Mouse (Mus musculus) c-Kit-negative CD71-positive TER-119-positive erythroid progenitor cells, embryonic 14.5 days (primary cell): ENCODE data around the gene Vsnl1.

Experiments used
- DNase-seq: peaks from one replicate; pipeline ENCODE4 v3.0.0-alpha.2; 2013; ENCODE audit warnings: low read depth, low spot score

Vsnl1 gene

DNA sequence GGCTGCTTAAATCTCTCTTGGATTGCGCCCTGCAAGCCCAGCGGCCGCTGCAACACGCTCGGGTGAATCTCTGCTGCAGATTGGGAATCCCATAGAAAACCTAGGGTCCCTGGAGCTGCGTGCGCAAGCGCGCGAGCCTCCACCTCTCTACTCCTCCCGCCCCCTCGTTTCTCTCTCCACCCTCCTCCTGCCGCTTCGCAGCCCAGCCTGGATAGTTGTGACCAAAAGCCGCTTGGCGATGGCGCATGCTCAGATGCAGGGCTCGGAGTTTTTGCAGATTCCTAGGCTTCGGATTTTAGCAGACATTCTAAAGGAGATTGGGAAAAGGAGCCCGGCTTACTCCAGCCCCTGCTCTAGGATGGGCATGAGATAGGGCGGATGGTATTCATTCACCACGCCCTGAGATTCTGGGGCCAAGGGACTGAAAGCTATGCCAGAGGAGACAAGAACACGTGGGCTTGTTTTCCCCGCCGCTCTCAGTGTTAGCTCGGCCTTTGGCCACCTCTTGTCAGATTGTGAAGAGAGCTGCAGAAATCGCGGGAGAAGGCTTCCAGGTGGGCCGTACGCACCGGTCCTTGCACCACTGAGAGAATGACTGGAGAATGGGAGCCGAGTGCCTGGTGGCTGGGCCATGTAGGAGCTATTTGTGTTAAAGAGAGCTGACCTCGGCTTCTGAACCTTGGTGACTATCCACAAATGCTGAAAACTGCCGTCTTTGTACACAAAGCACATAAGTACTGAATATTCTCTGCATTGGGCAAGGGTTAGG, at the start of gene Vsnl1:
Gene Vsnl1, minus strand, starts transcription at position 117 of the 769 bp plus-strand sequence.
- no peak for DNase-seq

DNA sequence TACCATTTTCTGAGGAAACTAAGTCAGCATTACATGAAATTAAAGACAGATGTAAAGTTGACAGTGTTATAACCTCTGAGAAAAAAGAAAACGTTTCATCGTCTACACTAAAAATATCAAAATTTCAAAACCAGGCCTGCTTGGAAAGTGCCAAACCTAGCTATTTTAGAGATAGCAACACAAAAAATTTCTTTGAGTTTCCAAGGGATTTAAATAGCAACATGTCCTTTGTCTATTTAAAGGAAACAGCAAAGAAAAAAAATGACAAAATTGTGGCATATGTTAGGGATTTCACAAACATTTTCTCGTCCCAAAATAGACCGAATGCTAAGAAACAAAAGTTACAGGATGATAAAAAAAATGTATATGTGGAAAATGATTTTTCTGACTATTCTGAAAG, 20.2 kb upstream of the Vsnl1 start:
- DNase-seq = no peak

DNA sequence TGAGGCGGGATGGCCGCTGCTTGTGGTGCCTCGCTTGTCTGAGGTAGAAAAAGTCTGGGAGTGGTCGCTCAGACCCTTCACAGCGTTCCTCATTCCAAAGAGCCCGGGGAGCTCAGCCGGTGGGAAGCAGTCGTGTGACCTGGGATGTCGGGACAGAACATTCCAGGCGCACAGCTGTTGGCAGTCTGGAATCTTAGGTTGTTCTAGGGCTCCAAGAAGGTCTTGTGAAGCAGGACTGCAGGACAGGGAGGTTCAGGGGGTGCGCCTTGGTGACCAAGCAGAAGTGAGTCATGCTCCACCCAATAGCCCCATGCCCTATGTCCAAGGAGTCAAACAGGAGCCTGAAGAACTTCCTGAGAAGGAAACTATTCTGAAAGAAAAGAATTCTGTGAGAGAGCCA, 19.8 kb upstream of the Vsnl1 start:
- no peak for DNase-seq

DNA sequence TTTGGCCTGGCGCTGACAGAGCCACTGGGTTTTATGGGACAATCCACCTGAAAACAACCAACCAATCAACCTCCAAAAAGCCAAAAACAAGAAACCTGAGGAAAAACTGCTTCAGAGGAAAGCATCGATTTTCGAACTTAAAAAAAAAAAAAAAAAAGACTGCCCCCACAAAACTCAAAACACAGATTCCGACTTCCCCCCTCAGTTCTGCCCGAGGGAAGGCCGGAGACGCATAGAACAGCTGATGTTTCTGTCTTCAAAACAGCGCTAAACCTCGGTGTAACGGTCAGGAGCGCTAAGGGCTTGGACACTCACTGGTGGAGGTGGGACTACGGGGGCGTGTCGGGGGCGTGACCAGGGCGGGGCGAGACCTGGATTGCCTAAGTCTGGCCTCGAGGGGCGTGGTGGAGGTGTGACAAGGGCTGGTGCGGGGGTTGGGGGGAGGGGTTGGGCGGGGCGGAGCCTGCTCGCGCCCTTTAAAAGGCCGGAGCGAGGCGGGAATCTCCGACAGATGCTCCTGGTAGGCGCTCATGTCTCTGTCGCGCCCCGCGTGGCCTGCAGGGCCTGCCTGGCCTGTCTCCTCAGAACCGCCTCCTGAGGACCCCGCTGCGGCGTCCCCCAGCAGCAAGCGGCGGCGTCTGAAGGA, 19.3 kb upstream of the Vsnl1 start, which contains the start of gene Rad51ap2:
Gene Rad51ap2, plus strand, starts transcription at position 531 of the 646 bp plus-strand sequence.
- DNase-seq = peak; percentile 4

DNA sequence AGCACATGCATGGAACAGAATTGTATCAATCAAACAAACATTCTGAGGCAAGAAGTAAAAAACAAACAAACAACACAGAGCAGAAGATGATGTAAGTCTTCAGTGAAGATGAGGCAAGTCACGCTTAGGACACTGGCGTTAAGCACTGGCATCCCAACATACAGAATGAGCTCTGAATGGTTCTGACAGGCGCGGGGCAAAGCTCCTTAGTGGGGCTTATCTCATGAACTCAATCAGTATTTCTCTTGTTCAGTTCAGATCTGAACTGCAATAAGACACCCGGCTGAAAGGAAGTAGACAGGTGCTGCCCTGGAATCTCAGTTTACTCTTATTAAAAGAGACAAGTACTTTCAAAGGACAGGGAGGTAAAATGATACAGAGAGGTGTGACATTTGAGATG, 17.7 kb upstream of the Vsnl1 start:
- DNase-seq = no peak

DNA sequence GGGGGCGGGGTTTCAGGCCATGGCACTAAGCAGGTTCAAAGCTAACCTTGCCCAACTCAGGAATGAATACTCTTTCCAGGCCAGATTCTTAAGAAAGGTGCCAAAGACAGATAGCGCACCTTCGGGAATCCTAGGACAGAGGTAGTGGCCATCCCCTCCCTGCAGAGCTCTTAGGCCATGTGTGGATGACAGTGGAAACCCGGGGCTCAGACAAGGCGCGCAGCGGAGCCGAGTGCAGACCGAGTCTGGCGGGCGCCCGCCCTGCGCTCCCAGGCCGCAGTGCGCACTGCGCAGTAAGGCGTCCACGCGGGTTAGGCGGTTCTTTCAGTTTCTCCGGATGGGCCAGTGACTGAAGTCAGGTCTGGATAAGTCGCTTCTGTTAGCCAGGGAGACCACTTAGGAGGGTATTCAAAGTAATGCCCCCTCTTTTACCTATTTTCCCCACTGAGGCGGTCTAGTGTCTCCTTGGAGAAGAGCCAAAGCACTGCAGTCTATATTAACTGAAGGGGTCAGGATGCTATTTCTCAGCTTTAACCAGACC, 1.6 kb upstream of the Vsnl1 start:
- no peak for DNase-seq

DNA sequence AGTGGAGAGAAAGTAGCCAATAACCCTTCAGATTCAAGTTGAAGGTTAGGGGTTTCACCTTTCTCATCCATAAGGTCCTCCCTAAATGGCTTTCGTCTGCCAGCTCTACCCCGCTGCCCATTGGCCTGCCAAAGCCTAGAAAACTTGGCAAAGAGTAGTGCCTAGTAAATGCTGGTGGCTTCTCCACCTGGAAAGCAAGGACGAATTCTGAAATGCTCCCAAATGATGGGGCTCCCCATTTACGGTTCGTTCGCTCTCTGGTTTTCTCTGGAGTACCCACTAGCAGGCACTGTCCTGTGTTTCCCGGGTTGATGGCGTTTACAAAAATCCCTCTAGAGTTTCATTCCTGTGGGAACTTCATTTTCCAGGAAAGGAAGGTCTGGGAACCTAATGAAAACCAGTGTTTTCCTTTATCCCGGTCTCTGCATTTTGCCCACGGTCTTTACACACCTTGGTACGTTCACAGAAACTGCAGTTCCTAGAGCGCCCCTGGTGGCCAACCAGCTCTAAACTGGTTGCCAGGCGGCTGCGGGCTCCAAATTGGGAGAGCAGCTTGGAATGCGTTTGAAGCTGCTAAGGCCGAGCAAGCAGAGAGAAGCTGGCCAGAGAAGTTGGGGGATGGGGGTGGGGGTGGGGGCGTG, 973 bp upstream of the Vsnl1 start:
- DNase-seq = no peak

DNA sequence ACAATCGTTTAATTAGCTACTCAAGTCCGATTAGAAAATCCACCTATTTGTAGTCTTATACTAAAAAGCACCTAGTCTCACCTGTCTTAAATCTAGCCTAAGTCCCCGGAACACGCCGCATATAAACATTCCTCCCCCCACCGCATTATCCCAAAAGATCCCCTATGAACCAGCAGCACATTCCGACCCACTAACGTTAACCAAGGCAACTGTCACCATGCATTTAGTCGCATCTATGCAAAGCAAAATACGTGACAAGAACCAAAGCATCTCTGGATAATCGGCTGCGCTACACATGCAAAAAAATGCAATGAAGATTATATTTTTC, 426 bp downstream of the Vsnl1 start:
- DNase-seq = no peak

DNA sequence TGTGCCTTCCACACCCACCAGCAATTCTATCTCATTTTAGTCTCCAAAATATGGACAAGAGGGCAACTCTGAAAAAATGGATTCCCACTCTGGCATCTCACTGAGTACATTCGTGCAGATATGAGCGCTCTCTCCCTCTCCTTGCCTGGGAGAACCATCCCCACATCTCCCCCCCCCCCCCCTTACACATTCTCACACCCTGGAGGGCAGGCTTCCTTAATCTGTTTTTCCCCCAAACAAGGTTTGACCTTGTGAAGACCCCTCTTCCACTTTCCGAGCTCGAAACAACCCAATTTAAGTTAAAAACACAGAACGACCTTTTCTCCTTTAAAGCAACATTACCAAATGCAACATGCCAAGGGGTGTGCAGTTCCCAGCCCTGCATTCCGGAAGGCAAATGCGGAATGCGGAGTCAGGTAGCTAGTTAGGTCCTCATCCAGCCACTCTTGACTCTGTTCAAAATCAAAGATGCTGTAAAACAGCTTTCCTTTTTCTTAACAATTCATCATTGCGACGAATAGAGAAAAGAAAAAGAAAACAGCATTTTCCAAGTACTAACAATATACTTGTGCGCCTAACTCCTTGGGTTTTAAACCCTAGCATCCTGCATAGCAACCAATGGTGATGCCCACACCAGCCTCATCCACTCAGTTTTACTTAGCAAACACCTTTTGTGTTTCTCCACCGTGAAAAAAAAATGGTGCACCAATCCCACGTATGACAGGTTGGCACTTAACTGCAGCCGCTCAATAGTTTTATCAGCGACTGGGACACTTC, 979 bp downstream of the Vsnl1 start:
- DNase-seq = no peak

DNA sequence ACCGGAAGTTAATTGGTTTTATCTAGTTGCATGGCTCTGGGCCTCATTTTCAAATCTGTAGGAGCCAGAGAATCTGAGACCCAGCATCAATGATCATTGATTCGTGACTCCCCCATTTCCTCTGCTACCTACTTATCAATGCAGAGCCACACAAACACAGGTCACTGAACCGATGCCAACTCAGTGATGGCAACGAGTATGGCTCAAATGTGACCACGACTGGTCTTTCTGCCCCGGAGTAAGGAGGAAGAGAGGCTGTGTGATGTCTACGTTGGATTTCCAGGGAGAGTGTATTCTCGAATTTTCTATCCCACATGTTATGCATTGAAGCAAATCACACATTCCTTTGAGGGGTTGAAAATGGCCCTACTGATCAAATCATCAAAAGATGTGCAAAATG, 2.0 kb downstream of the Vsnl1 start:
- no peak for DNase-seq

DNA sequence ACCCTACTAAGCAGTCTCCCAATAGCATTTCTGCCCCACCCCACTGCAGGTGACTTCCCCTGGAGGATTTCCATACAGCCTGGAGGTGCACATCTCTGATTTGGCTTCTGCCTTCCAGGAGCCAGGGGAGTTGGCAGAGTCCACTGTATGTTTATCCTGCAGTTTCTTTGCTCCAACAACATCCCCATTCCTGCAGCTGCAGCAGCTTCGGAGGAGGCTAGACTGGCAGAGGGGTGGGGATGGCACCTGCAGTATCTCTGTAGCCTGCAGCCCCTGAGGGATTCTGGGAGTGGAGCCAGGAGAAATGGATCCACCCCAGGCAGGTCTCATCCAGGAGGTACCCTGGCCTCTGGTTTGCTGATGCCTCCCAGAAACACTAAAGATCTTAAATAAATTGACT, 2.7 kb downstream of the Vsnl1 start:
- no peak for DNase-seq

DNA sequence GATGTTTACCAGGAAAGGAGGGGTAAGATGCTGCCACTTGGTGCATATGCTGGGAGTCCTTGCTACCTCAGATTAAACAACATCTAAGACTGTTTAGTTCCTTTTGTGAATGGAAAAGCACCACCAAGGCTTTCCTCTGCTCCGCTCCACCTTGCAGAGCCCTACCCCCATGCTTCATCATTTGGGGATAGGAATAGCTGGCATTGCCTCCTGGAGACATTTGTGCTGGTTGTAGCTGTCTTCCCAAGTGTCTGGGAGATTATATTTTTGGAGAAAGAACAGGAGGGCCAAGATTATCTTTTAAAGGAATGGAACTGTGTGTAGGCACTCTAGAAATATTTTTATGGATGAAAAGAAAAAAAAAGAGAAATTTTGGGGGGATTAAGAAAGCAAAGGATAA, 3.3 kb downstream of the Vsnl1 start:
- DNase-seq = no peak

DNA sequence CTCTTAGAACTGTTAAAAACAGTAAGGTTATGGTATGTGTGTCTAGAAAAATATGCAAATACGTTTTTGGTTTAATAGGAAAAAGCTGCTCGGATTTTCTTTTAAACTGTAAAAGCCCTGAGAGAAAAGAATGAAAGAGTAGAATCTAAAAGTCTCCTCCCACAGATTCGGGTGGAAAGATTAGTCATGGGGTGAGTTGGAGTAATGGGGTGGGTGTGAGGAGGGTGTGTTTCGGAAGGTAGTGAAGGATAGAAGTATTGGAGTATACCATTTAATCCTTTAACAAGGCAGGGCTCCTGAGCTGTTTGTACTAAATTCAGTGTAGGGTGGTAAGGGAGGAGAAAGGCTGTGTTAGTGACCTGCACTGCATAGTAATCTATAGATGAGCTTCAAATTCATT, 9.0 kb downstream of the Vsnl1 start:
- no peak for DNase-seq

DNA sequence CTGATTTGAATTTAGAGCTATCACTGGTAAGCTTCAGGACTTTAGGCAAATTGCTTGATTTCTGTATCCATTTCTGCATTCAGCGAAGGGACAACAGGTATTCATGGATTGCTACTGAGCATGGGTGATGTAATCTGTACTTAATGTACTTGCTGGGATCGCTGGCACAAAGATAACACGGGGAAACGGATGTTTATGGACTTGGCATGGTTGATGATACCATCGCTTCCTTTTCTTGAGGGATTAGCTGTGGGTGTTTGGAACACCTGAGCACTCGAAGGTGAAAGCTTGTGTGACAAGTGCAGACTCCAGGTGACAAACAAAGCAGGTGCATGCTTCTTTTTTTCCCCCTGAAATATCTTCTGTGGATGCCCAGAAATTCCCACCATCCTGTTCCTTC, 18.3 kb downstream of the Vsnl1 start:
- no peak for DNase-seq

DNA sequence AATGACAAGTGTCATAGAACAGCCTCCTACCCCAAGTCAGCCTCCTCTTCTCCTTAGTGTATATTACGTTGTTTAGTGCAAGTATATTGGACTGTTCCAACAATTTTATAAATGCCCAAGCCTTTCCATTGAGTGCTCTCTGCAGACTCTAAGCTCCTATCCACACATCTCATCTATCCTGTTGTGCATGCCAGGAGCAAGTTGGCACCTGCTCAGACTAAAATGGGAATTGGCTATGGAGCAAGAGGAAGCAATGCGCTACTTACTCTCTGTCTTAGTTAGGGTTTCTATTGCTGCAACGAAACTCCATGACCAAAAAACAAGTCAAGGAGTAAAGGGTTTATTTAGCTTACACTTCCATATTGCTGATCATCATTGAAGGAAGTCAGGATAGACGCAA, 28.7 kb downstream of the Vsnl1 start:
- DNase-seq = no peak

DNA sequence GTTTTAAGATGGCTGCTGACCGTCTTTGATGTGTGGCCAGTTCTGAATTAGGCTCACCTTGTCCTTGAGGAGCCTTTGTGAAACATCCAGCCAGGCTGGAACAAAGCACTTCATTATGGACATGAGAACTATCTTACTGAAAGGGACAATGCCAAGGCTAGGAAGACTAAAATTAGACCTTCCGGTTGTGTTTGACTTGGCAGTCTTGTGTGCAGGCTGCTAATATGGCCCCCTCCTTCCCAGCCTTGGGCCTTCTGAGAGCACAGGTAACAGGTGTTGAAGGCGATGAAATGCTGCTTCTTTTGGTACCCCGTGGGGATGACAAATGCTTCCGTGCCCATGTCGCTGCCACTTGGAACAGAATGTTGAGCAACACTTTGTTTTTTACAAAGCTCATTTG, 37.6 kb downstream of the Vsnl1 start:
- no peak for DNase-seq

DNA sequence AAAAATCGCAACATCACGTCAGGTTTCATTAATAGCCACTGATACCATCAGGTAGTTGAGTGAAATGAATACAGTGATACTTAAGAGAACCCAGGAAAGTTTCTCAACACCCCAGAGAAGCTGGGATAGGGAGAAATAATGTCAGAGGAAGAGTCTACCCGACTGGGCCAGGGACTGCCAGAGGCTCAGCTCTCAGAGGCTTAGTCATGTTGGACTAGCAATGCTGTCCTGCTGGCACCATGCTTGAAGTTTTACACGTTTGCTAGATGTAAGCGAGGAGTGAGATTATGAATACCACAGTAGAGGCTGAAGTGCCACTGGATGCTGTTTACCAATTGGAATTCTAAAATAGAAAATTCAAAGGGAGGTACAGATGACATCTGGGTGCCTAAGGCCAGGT, 39.4 kb downstream of the Vsnl1 start:
- DNase-seq = no peak

DNA sequence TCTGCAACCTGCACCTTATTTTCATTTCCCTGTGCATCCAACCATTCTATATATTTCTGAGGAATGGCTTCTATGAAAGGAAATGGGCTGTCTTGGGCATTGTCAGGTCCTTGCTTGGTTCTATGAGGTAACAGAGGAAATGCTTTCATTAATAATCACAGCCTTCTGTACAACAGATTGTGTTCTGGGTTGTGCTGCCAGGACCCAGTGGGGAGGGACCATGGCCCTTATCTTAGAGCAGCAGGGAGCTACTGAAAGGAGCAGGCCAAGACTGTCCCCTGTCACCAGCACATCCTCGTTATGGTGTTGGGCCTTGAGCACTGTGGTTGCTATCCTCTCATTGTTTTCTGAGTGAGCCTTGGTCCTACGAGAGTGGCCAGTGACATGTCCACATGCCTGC, 40.9 kb downstream of the Vsnl1 start:
- no peak for DNase-seq

DNA sequence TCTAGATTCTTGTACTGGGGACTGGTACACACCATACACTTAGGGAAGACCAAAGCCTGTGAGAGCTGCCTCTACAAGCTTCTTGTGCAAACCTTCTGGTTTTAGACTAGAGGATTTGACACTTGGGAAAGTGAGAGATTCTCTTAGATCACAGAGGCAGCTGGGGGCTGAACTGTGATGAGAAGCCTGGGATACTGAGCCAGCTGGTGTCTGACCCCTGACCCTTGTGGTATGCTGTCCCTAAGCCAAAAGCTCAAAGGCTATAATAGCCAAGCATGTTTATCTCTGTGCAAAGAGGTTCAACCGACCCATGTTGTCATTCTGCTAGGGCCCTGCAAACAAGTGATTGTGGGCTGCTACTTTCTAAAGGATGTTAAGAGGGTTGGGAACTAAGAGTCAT, 43.9 kb downstream of the Vsnl1 start:
- DNase-seq = no peak

DNA sequence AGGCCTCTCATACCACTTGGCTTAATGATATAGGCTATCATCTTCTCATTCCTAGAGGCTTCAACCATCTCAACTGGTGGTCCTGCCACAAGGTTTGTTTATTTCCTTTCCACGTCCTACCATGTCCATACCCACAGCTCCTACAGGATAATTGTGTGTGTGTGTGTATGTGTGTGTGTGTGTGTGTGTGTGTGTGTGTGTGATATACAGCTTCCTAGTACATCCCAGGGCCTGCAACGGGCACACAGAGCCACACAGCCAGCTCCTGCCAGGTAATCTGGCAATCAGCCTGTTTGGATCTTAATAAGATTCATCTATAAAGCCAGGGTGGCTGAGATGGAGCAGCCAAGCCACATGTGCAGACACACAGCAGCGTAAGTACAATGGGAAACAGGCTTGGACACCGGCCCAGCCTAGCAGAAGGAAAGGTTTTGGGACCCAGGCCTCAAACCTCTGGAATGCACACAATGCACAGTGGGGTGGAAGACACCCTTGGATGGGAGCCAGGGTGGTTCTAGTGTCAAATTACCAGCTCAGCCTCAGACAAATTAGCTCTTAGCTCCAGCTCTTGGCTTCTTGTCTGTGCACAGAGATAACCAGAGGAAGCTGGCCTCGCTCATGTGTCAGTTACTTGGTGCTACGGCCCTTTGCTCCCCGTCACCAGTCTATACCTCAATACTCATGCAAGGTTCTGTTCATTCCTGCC, 45.0 kb downstream of the Vsnl1 start:
- DNase-seq = no peak

DNA sequence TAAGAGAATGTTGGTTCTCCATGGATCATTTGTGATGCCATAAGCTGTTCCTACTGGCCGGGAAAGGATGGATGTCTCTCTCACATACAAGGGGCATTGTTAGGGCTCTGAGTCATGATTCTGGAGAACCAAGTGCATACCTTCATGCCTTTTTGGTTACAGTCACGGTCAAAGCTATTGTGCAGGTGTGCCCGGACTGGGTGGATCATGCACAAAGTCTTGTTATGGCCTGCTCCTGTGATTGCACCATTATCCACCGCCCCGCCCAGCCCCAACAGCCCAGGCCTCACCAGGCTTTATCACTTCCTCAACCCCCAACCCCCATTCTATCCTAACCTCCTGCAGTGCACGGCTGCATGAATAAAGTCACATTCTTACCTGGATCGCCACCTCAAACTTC, 47.3 kb downstream of the Vsnl1 start:
- DNase-seq = no peak
